In genomic region chr8:48295558-48295957, GRCm38 (mm10) we compare ENCODE assay signal across 25 mouse cellular contexts.
A peak's percentile ranks its signal among the peaks of the same experiment; 100 is the strongest.
DNase-seq lines count a peak whose midpoint lies in the region; ATAC-seq and TF ChIP-seq lines count a peak whose summit lies in the region.
"Had no signal": no experiment of that assay in that cellular context is flagged by ENCODE, and none has a peak within 500 bp of the region (broad histone marks: within the 10 kb centered on the region; RNA-seq: fewer than 3 reads in every experiment).

No protein-coding gene starts in this region.

- H3K27me3 ChIP-seq in kidney, postnatal 0 days (ENCODE audit: insufficient read depth, low read length), result no peaks in the 10 kb centered on the region
- H3K27me3 ChIP-seq in kidney, embryonic 15.5 days, result no peaks in the 10 kb centered on the region
- H3K27me3 ChIP-seq: embryonic facial prominence, embryonic 15.5 days; intestine, embryonic 15.5 days had no signal

- H3K36me3 ChIP-seq in kidney, postnatal 0 days (ENCODE audit: insufficient read depth, low read length), result 0 out of 2 replicates have a peak, but pooled peaks cover 3% of the 10 kb centered on the region
- peaks cover 65% of the 10 kb centered on the region for H3K36me3 ChIP-seq in kidney, embryonic 15.5 days

- no peak overlapping the region for H3K9ac ChIP-seq in kidney, postnatal 0 days (ENCODE audit: low read depth, low read length)
- H3K9ac ChIP-seq in kidney, embryonic 15.5 days, result no peak overlapping the region
- H3K9ac ChIP-seq: embryonic facial prominence, embryonic 15.5 days; forebrain, postnatal 0 days; hindbrain, embryonic 13.5 days; intestine, embryonic 15.5 days had no signal

- peak; percentile 34 for DNase-seq in kidney, postnatal 0 days (ENCODE audit: low spot score)
- peak; percentile 73 for DNase-seq in A20 (ENCODE audit: low read depth, low spot score)
- no peak for DNase-seq in cerebellum, postnatal 25 days
- no peak for DNase-seq in urinary bladder, postnatal 36 days (ENCODE audit: low spot score in 2 of 2)
- DNase-seq: adrenal gland, adult 2 months; adrenal gland, postnatal 14 days; cerebellum, adult 11 months; cerebellum, adult 2 months; cerebellum, adult 9-11 months; cerebellum, postnatal 36 days; embryo, embryonic 11 days; forebrain, postnatal 0 days; gastrocnemius, adult 2 months; gastrocnemius, postnatal 14 days had no signal

- TF ChIP-seq CTCF in kidney, postnatal 0 days (IDR thresholded peaks at IDR 0.05; ENCODE audit: low read depth), result no peak

- H3K27ac ChIP-seq in kidney, postnatal 0 days, result no peak overlapping the region
- no peak overlapping the region for H3K27ac ChIP-seq in kidney, embryonic 15.5 days
- H3K27ac ChIP-seq: embryonic facial prominence, embryonic 15.5 days; gastrocnemius, adult 2 months; hindbrain, embryonic 10.5 days; hindbrain, embryonic 13.5 days; intestine, embryonic 15.5 days had no signal

- no peak overlapping the region for H3K4me2 ChIP-seq in kidney, postnatal 0 days (ENCODE audit: low read length)
- H3K4me2 ChIP-seq in kidney, embryonic 15.5 days, result no peak overlapping the region
- H3K4me2 ChIP-seq: embryonic facial prominence, embryonic 15.5 days; heart, embryonic 11.5 days; hindbrain, embryonic 13.5 days; intestine, embryonic 15.5 days had no signal

- no peaks in the 10 kb centered on the region for H3K4me1 ChIP-seq in kidney, postnatal 0 days (replicated peaks; ENCODE audit: insufficient read depth, low read length)
- H3K4me1 ChIP-seq in kidney, embryonic 15.5 days, result peaks cover 6% of the 10 kb centered on the region; the same call in 1 of the 2 replicates
- H3K4me1 ChIP-seq: intestine, embryonic 15.5 days had no signal

- WGBS in kidney, postnatal 0 days, result 45% methylated on average over 6 of the region's 6 CpGs
- 48% methylated on average over 6 of the region's 6 CpGs for WGBS in kidney, embryonic 15.5 days

- H3K9me3 ChIP-seq in kidney, postnatal 0 days (replicated peaks; ENCODE audit: low read length), result no peaks in the 10 kb centered on the region
- H3K9me3 ChIP-seq in kidney, embryonic 15.5 days (replicated peaks), result no peaks in the 10 kb centered on the region
- H3K9me3 ChIP-seq: embryonic facial prominence, embryonic 15.5 days; hindbrain, embryonic 10.5 days; hindbrain, embryonic 13.5 days; intestine, embryonic 15.5 days had no signal

- H3K4me3 ChIP-seq in kidney, postnatal 0 days (replicated peaks; ENCODE audit: low read depth, low read length), result no peak overlapping the region
- no peak overlapping the region for H3K4me3 ChIP-seq in kidney, embryonic 15.5 days (replicated peaks)
- H3K4me3 ChIP-seq: embryonic facial prominence, embryonic 15.5 days; gastrocnemius, adult 2 months; hindbrain, embryonic 10.5 days; hindbrain, embryonic 13.5 days; intestine, embryonic 15.5 days had no signal

- ATAC-seq in kidney, postnatal 0 days (replicated peaks; ENCODE audit: low FRiP score, low read depth), result no peak
- no peak; the same call in 1 of the 2 replicates for ATAC-seq in kidney, embryonic 15.5 days (replicated peaks; ENCODE audit: low FRiP score)
- ATAC-seq in hematopoietic stem cell, adult 5-6 weeks (replicated peaks in 1 of 2; ENCODE audit: insufficient read depth in 1 of 2, low FRiP score in 2 of 2, low TSS enrichment in 1 of 2, low read depth in 1 of 2, poor library complexity in 2 of 2, severe bottlenecking in 2 of 2), result peak; percentile 73 to 75
- ATAC-seq: activated CD4-positive, CD25-positive, alpha-beta regulatory T cell, adult 4 months; CD4-positive, CD25-positive, alpha-beta regulatory T cell, adult 4 months; forebrain, embryonic 14.5 days; forebrain, postnatal 0 days; hindbrain, embryonic 16.5 days; intestine, embryonic 15.5 days had no signal

Comparison
In these comparisons a context has a peak if more than half of its experiments do, and no peak if none do; other contexts are left out.
1. ATAC-seq: peak in hematopoietic stem cell, adult 5-6 weeks (2 of 2); none in kidney, postnatal 0 days (single experiment) and kidney, embryonic 15.5 days (single experiment).
2. DNase-seq: peak in kidney, postnatal 0 days (single experiment) and A20 (single experiment); none in cerebellum, postnatal 25 days (0 of 2) and urinary bladder, postnatal 36 days (0 of 2).